Mouse (Mus musculus): ENCODE data around the gene Mr1. TPM values are rescaled to one million over a fixed set of nuclear protein-coding genes. Genes with fewer than 3 reads are reported as not detected.

Gene Mr1
- total RNA-seq, 1 experiment from 2014 or later: 31.4 TPM

DNA sequence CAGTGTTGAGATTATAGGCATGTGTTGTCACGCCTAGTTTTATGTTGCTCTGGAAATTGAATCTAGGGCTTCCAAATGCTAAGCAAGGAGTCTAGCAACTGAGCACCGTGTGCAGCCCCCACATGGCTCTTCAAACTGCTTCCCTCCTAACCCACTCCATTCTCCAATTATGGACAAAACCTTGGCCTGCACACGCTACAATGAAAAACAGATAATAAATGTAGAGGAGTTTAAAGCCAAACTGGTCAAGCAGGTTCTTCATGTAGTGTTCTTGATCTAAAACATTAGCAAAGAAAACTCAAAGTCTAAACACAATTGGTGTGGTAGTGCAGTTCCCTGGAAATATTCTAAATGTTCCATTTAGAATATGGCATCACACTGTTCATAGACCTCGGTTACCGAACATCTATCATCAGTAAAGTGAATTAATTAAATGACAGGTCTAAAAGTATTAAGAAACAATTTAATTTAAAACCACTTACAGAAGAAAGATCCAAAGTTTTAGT is 19.1 kb downstream of the Mr1 start:
- DNase-seq: no peak

DNA sequence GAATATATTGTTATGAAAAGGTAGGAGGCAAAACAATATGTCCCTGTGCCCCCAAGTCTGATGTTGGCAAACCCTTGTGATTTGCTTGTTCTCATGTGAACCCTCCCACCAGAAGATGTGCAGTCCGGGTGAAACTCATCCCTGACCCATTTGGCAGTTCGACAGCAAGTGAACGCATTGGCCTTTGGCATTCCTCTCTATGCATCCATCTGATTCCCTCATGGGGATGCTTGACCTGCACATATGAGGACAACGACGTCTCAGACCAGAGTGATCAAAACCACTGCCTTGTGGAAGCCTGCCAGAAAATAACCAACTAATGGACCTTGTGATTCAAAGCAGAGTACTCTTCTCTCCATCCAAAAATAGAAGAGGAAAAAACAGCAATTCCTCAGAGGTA is 19.9 kb downstream of the Mr1 start:
- DNase-seq: no peak

DNA sequence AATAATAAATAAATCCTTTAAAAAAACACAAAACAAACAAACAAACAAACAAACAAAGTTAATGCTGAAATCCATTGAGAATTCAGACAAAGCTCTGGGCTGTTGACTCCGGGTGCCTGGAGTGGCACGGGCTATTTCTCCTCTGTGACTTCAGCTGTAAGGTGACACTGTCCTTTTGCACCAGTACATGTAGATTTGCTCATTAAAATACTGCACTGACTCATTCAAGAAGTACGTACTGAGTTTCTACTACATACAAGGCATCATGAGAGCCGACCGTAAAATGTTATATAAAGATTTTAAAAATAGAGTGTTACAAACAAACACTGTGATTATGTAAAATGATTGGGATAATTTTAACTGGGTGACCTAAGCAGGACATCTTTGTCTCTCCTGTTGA is 22.2 kb downstream of the Mr1 start:
- no peak for DNase-seq

DNA sequence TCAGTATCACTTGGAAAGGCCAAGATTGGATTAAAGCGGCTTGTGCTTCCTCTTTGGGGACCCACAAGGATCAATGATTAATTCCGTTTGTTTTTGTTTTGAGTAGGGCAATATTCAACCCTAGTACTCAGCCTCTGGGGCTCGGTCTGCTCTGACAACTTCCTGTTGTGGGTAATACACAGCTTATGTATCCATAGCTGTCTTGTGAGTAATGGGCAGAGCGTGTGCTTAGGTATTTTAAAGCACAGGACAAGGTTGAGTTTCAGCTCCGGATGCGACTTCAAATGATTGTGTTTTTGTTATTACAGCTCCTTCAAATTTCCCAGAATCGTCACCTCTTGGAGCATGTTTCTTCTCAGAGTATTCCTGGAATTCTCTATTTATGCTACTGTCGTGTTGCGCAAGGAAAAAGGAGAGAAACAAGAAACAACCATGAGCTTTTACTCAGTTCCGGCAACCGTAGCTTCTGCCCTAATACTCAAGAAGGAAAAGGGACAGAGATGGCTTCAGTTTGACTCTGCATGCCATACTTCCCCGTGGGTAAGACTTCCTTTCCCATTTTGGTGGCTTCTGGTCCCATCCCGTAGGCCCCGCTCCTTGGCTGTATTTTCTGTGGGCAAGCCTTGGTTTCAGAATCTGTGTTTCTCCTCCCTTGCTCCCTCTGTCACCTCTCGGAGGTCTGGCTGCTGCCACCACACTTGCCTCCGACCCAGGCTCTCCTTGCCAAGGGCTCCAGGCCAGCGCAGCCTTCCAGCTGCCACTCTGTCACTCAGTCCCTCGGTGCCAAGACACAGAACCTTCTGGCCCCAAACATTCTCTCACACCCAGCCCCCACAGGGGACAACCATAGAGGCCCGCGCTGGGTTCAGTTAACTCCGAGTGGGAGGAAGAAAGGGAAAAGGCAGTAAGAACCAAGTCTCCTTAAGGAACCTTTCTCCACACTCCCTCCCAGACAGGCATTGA is 24.4 kb downstream of the Mr1 start:
- peak; percentile 58 for DNase-seq

DNA sequence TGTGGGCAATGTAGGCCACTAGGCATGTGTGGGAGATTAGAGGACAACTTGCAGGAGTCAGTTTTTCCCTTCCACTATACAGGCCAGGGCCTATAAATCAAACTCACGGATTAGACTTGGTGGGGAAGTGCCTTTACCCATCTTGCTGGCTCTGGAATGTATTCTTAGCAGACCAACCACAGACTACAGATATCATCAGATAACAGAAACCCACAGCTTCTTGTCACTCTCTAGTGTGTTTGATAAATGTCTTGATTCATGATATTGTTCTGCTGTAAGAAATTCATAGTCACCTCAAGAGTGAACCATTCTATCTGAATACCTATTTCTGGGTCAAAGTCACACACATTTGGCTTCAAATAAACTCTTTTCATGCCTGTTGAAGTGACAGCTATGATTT is 26.9 kb downstream of the Mr1 start:
- DNase-seq: no peak

DNA sequence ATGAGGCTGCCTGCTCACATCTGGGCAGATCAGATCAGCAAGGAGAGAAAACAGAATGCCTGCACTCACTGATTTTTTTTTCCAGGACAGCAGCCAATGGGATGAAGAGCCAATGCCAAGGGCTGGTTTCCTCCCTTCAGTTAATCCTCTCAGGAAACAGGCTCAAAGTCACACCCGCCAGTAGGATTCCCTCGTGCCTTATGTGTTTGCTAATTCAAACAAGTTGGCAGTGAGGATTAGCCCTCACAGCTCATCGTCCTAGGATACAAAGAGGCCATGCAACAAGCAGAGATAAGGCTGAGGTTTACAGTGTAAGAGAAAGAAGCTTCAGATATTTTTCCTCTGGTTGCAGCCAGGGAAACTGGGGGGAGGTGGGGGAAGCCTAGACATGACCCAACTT is 32.7 kb downstream of the Mr1 start:
- no peak for DNase-seq

DNA sequence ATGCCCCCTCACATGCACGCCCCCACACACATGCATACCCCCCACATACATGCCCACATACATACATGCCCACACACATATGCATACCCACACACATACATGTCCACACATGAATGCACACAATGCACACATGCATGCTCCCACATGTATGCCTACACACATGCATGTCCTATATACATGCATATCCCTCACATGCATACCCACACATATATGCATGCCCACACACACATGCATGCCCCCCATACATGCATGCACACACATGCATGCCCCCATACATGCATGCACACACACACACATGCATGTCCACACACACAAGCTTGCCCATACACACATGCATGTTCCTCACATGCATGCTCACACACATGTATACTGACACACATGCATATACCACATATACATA is 33.7 kb downstream of the Mr1 start:
- no peak for DNase-seq

DNA sequence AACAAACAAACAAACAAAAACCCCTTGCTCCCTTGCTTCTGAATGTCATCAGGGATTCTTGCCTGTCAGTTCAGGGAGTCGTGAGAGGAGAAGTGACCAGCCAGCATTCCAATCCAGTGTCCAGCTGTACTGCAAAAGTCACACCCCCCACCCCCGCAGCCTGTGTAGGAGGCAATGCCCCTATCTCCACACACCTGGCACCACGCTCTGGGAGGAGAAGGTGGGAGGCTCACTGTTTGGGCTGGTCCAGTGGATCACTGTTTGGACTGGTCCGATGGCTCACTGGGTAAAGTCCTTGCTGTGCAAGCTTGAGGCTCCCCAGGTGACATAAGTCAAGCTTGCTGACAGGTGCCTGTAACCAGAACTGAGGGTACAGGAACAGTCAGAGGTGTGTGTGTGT is 34.5 kb downstream of the Mr1 start:
- DNase-seq: no peak

DNA sequence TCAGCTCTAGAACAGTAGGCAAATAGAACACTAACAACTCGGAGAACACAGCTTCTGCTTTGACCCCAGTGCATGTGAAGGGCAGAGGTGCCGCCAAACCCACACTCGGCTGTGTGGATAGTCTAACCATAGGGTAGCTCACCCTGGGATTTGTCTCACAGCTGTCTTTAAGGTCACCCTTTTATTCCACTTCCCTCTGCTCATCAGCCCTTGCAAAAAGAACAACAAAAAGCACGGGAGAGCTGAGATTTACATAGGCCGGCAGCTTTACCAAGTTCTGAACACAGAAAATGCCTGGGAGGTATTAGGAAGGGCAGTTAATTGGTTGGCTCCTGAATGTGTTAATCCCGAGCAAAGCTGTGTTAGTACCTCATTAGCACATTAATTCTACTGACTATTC is 35.1 kb downstream of the Mr1 start:
- no peak for DNase-seq

DNA sequence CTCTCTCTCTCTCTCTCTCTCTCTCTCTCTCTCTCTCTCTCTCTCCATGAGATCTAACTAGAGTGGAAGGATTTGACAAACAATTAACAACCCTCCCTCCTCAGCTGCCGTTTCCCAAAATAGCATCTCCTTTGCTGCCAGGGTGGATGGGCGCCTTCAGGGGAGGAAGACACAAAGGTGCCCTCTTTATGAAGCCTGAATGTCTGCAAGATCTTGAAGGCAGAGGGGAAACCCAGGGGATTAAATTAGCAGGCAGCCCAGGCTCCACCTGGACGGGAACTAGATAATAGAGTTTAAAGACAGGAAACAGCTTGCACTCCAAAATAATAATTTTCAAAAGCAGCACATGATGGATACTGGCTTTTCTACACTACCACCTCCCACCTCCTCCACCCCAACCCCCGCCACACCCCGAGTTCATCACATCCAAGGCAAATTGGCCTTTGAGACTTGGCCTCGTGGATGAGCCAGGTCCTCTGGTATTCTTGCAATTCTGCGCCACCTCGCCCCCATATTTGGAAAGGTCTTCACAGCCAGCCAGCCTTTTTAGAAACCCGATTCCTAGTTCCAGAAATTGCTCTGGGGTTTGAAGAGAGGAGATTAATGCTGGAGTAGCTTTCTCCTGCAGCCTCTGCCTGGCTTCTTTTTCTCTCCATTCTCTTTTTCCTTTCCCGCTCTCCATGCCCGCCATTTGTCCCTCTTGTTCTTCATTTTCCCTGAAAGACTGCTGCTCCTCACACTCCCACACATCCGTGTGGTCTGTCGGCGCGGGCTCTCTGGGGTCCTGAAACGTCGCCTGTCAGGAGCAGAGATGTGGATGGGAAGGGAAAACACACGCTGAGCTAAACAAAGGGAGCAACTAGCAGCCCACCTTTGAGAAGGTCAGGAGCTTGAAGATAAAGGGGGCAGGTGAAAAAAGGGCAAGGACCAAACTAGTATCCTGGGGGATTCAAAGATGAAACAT is 36.9 kb downstream of the Mr1 start:
- no peak for DNase-seq

DNA sequence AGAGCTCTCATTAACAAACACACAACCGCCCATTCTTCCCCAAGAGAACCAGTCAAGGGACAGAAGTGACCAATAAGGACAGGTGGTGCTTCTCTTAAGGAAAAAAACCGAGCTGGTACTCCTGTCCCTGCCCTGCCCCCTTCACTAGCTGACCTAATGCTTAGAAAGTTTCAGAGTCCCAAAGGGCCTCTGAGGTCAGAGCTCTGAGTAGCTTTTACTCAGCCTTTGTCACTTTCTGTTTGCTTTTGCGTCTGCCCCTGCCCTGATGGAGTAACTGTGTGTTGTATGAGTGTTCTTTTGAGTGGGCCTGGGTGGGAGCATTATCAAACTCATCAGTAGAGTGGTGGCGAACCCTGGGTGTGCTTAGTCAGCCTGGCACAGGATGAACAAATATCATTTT is 38.2 kb downstream of the Mr1 start:
- DNase-seq: no peak

DNA sequence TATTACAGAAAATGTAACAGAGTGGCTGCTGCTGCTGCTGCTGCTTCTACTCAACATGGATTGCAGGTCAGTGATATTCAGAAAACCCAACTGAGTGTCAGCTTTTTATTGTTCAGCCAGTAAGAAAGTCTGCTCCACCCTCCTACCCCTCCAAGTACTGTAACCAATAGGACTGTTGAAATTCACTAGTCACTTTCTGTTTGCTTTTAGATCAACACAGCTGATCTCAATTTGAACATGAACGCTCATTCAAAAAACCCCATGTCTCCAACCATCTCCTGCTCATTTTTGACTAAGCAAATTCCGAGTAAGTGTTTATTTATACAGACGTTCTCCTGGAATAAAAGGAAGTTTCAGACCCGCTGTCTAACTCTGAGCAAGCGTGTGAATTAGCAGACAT is 38.8 kb downstream of the Mr1 start:
- DNase-seq: no peak

DNA sequence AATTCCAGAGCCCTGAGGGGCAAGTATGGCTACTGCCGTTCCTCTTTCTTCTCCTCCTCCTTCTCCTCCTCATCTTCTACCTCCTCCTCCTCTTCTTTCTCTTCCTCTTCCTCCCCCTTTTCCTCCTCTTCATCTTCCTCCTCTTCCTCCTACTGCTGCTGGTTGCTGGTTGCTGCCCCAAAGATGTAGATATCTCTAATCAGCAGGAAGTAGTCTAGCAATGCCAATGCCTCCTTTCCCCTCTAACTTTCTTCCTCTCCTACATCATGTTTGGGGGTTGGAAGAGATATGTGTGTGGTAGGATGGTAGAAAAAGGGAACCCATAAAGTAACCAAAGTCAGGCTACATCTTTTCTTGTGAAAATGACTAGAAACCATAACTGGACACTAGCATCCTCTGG is 40.3 kb downstream of the Mr1 start:
- DNase-seq: no peak

DNA sequence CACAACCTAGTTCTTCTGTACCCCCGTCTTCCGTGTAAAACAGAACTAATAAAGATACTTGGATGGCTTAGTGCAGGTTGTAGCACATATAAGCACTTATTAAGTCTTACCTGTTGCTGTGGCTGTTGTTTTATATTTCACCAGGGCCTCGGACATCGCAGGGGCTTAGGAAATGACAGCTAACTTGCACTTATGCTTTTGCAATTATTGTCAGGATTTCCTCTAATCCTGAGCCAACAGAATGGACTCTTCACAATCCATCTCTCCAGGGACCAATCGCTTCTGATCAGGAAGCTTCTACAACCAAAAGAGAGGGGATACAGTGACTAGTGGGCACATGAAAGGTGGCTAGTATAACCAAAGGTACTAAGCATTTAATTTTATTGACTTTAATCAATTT is 42.6 kb downstream of the Mr1 start:
- no peak for DNase-seq

DNA sequence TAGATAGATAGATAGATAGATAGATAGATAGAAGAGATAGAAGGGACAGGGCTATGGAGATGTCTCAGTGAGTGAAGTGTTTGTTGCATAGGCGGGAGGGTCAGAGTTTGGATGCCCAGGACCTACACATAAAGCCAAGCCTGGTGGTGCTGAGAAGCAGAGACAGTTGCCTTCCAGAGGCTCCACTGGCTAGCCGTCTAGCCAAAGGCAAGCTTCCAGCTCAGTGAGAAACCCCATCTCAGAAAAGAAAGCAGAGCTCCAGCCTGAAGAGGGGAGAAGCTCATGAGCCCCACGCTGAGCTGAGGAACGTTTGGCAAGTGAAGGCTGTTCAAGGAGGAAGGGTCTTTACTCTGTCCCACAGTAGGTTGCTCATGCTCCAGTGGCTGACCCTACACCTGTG is 44.0 kb downstream of the Mr1 start:
- DNase-seq: no peak

DNA sequence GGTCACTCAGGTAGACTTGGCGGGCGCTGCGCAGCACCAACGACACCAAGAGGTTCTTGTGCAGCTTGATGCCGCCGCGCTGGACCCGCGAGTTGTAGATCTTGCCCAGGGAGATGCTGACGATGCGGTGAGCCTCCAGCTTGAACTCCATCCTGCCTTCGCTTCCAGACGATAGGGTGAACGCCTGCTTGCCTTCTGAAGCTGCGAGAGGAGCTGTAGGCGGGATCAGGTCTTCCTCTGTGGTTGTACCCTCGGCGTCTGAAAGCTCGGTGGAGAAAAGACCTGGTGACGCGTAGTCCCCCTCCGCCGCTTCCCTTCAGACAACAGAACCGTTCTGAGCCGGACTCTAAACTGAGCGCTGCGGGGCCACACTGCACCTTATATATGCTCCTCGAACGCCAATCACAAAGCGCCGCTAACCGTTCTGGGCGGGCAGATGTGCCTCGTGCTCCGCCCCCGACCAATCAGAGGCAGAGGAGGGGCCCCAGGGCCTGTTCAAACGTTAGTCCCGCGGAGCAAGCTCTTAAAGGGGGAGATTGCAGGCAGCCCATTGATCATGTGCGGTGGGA is 47.2 kb downstream of the Mr1 start, which contains the start of gene Ier5:
TSS of gene Ier5 (minus strand) at position 357 of the 569 bp plus-strand sequence.
- peak; percentile 96 for DNase-seq

DNA sequence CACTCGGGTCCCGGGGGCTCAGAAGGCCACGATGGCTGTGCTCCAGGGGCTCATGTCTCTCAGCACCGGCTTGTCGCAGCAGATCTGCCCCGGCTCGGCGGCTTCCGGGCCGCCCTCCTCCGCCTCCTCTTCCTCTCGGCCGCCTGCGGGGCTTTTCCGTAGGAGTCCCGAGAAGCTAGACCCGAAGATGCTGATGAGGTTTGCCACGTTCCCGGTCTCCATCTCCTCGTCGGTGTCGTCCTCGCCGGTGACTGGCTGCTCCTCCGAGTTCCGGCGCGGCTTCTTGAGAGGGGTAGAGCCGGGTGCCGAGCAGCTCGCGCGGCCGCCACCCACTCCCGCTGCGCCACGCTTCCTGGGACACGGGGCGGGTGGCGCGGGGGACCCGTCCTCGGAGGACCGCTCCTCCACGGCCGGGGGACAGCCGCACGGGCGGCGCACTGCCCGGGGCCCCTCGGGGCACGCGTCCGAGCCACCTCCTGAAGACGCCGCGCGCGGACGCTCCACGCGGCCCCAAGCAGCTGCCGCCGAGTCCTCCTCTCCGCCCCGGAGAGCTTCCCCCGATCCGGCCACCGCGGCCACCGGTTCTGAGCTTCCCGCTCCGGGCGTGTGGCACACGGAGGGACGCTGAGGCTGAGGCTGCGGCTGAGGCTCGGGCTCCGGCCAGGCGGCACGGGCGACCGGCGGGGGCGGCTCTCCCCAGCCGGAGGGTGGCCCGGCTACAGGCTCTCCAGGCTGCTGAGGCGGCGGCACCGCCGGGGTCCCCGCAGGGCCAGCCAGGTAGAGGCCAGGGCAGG is 47.9 kb downstream of the Mr1 start:
- peak; percentile 68 for DNase-seq

DNA sequence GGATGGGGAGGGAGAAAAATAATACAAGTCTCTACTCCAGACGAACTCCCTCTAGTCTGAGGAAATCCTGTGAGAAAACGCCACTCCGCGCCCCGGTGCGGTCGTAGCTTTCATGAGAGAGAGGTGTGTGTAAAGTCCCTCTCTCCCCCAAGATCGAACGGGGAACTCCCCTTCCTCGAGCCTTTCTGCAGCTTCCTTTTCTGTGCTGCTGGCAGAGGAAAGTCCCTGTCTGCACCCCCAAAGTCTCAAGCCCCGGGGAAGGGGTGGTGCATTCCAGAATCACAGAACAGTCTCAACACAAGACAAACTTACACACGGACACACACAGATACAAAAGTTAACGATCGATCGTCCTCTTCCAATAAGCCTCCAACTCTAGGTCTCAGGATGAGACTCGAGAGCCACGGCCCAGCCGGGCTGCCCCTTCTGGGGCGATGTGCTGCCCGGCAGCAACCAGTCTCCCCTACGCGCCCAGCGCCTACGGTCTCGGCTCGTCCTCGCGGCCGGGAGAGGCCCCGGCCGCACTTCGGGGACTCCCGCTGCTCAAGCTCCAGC is 48.6 kb downstream of the Mr1 start:
- DNase-seq: peak; percentile 42

DNA sequence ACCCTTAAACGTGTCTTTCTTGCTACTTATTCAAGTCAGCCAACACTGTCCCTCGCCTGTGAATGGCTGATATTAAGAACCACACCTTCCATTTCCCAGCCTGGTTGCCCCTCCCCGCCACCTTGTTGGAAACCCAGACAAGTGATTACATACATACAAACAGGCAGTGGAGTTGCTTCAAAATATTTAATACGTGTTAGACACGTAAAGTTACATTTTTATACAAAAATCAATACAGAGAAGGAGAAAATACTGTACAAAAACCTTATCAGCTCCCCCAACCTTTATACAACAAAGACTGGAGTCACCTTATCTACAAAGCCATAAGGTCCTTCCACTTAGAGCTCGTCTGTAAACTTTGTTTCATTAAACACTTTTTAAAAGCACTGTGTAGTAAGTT is 49.3 kb downstream of the Mr1 start:
- DNase-seq: no peak

DNA sequence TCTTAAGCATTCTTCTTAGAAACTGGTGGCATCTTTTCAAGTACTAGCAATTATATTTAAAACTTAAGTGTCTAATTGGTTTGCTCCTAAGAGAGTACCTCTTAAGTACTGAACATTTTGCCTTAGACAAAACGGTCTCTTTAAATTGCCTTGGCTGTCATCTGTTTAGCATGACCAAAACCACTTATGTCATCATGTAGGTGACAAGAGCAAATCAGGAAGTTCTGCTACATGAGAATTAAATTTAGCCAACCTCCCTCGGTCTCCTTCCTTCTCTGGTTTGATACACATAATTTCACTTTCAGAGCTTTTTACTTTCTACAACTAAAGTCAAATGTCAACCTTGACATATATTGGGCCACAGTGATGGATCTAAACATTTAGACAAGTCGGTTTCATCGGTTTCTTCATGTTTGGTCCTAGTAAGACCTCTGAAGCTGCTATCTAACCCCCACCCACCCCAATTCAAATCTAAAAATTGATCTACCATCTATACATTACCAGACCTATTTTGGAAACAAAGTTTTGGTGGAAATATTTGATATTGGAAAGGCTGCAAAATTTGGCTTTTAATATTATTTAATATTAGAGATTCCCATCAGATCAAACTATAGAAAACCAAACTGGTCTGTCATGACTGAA is 49.9 kb downstream of the Mr1 start:
- no peak for DNase-seq
